Mouse (Mus musculus) limb, embryonic 11.5 days (tissue): ENCODE data around the gene Smc6. TPM values are rescaled to one million over a fixed set of nuclear protein-coding genes. Genes with fewer than 3 reads are reported as not detected.

ENCODE experiments used
- ATAC-seq: fragments of 200-750 bp; cut with Nextera tagmentation; 2 replicates; pipeline ENCODE4 v1.8.0; 2017; ENCODE audit warnings: low read depth; ENCODE audit not compliant: insufficient number of reproducible peaks, low FRiP score, low TSS enrichment
- DNase-seq: peaks from one replicate; pipeline ENCODE4 v3.0.0-alpha.2; 2015; ENCODE audit warnings: low spot score
- H3K27ac ChIP-seq: fragments of 300-500 bp; sonication (generic); replicated peaks from 2 replicates; pipeline ENCODE4 v1.5.1; 2014; ENCODE audit warnings: low read depth, mild to moderate bottlenecking, low read length
- H3K27me3 ChIP-seq: fragments of 300-500 bp; sonication (generic); 2 replicates; pipeline ENCODE4 v1.6.1; 2014; ENCODE audit warnings: mild to moderate bottlenecking, low read length, mixed read lengths; ENCODE audit not compliant: control insufficient read depth, insufficient read depth
- H3K36me3 ChIP-seq: fragments of 300-500 bp; sonication (generic); 2 replicates; pipeline ENCODE4 v1.6.1; 2014; ENCODE audit warnings: mild to moderate bottlenecking, low read length, moderate library complexity, mixed read lengths; ENCODE audit not compliant: control insufficient read depth, insufficient read depth
- H3K4me1 ChIP-seq: fragments of 300-500 bp; sonication (generic); 2 replicates; pipeline ENCODE4 v1.6.1; 2014; ENCODE audit warnings: low read length, mixed read lengths; ENCODE audit not compliant: control insufficient read depth, insufficient read depth
- H3K4me2 ChIP-seq: fragments of 300-500 bp; sonication (generic); 2 replicates; pipeline ENCODE4 v1.6.1; 2014; ENCODE audit warnings: low read depth, mild to moderate bottlenecking, moderate library complexity; ENCODE audit not compliant: severe bottlenecking
- H3K4me3 ChIP-seq: fragments of 300-500 bp; sonication (generic); 2 replicates; pipeline ENCODE4 v1.5.1; 2014; ENCODE audit warnings: low read depth, low read length
- H3K9ac ChIP-seq: fragments of 300-500 bp; sonication (generic); 2 replicates; pipeline ENCODE4 v1.6.1; 2014; ENCODE audit warnings: mild to moderate bottlenecking, low read length
- H3K9me3 ChIP-seq: fragments of 300-500 bp; sonication (generic); 2 replicates; pipeline ENCODE4 v1.6.1; 2016; ENCODE audit warnings: low read length; ENCODE audit not compliant: control insufficient read depth
- WGBS: fragments of 180-500 bp; shearing (Covaris S2); extraction: QIAGEN DNeasy Blood & Tissue Kit; methylation state at CpG from one replicate; pipeline ENCODE4 v1.1.7; 2014; 5-methylcytosine and 5-hydroxymethylcytosine counted together
- polyA plus RNA-seq: library from polyadenylated mRNA; unstranded; fragments of >200 nt; fragmentation: Nextera tagmentation; extraction: Ambion mirVana; gene quantifications from 2 replicates; pipeline ENCODE4 v1.2.1, GENCODE M21; 2014

Gene Smc6
- polyA plus RNA-seq, 1 experiment from 2014 or later = 138 TPM

GRCm38 (mm10) chr12:11226529-11227268 is 39.0 kb upstream of the Smc6 start:
- Histone ChIP-seq H3K9me3 (no peaks in the 10 kb centered on the region), H3K4me3 (no peak overlapping the region), H3K4me2 (no peak overlapping the region), H3K27ac (no peak overlapping the region), H3K36me3 (no peaks in the 10 kb centered on the region), H3K9ac (no peak overlapping the region), H3K27me3 (no peaks in the 10 kb centered on the region), H3K4me1 (peaks cover 2% of the 10 kb centered on the region; the same call in 1 of the 2 replicates)
- ATAC-seq (no peak), DNase-seq (no peak)
- WGBS = 63% methylated on average over 5 of the region's 5 CpGs

GRCm38 (mm10) chr12:11230267-11230666 is 35.4 kb upstream of the Smc6 start:
- DNase-seq (no peak), ATAC-seq (no peak)
- H3K27me3 ChIP-seq = no peaks in the 10 kb centered on the region
- no peaks in the 10 kb centered on the region for H3K4me1 ChIP-seq
- no peak overlapping the region for H3K4me2 ChIP-seq
- 87% methylated on average over 2 of the region's 2 CpGs for WGBS
- no peaks in the 10 kb centered on the region for H3K36me3 ChIP-seq
- H3K27ac ChIP-seq = no peak overlapping the region
- H3K4me3 ChIP-seq = no peak overlapping the region
- H3K9ac ChIP-seq = no peak overlapping the region
- H3K9me3 ChIP-seq = no peaks in the 10 kb centered on the region

DNA sequence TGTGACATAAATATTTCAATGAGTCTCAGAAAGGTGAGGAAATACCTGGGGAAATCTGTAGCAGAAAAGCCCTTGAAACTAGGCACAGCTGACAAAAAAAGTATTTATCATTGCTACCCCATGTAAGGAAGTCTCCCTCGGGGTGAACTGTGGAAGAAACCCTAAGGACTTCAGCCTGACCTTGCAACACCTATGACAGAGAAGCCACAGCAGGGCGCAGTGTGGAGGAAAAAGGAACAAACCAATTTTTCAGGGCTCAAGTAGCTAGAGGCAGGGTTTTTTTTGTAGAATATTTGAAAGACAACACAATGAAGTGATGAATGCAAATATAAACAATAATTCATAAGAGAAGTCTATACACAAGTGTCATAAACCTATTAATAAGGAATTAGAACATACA is 29.7 kb upstream of the Smc6 start:
- no peaks in the 10 kb centered on the region for H3K9me3 ChIP-seq
- H3K27ac ChIP-seq = no peak overlapping the region
- H3K4me2 ChIP-seq = no peak overlapping the region
- no peak for ATAC-seq
- H3K27me3 ChIP-seq = no peaks in the 10 kb centered on the region
- H3K4me3 ChIP-seq = no peak overlapping the region
- H3K36me3 ChIP-seq = no peaks in the 10 kb centered on the region
- no peak for DNase-seq
- H3K4me1 ChIP-seq = no peaks in the 10 kb centered on the region
- WGBS = 73% methylated on average over 2 of the region's 2 CpGs
- H3K9ac ChIP-seq = no peak overlapping the region

DNA sequence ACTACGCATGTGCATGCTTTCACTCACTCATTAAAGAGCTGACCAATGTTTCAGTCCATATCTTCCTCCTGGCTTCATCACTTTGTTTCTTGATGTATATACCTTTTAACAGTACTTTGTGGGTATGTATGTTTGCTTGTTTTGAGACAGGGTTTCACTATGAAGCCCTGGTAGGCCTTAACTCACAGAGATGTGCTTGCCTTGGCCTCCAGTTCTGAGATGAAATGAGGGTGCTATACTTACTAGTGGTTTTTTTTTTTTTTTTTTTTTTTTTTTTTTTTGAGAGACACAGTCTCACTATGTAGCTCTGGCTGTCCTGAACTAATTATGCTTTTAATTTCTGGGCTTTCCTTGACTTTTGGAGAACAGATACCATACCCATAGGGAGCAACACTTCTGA is 18.2 kb upstream of the Smc6 start:
- H3K9ac ChIP-seq = no peak overlapping the region
- WGBS = 94% methylated on average over 1 of the region's 1 CpGs
- DNase-seq = no peak
- no peak overlapping the region for H3K4me3 ChIP-seq
- H3K9me3 ChIP-seq = no peaks in the 10 kb centered on the region
- H3K36me3 ChIP-seq = no peaks in the 10 kb centered on the region; the same call in 1 of the 2 replicates
- ATAC-seq = no peak
- no peak overlapping the region for H3K4me2 ChIP-seq
- H3K27me3 ChIP-seq = no peaks in the 10 kb centered on the region
- H3K4me1 ChIP-seq = no peaks in the 10 kb centered on the region
- H3K27ac ChIP-seq = no peak overlapping the region

DNA sequence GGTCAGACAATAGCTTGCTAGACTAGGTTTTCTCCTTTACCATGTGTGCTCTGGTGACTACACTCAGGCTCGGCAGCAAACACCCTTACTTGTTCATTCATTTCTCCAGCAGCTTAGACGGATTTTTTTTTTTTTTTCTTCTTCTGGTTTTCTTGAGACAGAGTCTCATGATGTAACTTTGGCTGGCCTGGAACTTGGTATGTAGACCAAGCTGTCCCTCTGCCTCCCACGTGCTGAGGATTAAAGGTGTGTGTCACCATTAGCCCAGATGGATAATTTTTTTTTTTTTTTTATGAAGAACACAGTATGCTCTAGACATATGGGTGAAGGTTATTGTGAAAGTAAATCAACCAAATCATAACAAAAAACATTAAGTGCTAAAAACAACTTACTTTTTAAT is 15.4 kb upstream of the Smc6 start:
- no peaks in the 10 kb centered on the region for H3K4me1 ChIP-seq
- no peaks in the 10 kb centered on the region for H3K9me3 ChIP-seq
- WGBS = 81% methylated on average over 3 of the region's 3 CpGs
- H3K9ac ChIP-seq = no peak overlapping the region
- no peak overlapping the region for H3K4me2 ChIP-seq
- no peaks in the 10 kb centered on the region; the same call in 1 of the 2 replicates for H3K36me3 ChIP-seq
- ATAC-seq (no peak), DNase-seq (no peak)
- no peak overlapping the region for H3K4me3 ChIP-seq
- no peak overlapping the region for H3K27ac ChIP-seq
- H3K27me3 ChIP-seq = no peaks in the 10 kb centered on the region

GRCm38 (mm10) chr12:11264895-11265294 is 791 bp upstream of the Smc6 start:
- peak overlapping the region; percentile 93; the same call in 1 of the 2 replicates for H3K27ac ChIP-seq
- H3K4me2 ChIP-seq = peak overlapping the region; percentile 70
- H3K36me3 ChIP-seq = no peaks in the 10 kb centered on the region
- peak; percentile 31 for DNase-seq
- H3K27me3 ChIP-seq = no peaks in the 10 kb centered on the region
- WGBS = under 1% methylated on average over 13 of the region's 13 CpGs
- H3K9ac ChIP-seq = peak overlapping the region; percentile 93
- 0 out of 2 replicates have a peak, but pooled peaks cover 2% of the 10 kb centered on the region for H3K4me1 ChIP-seq
- ATAC-seq = no peak
- H3K9me3 ChIP-seq = no peaks in the 10 kb centered on the region
- peak overlapping the region; percentile 75 for H3K4me3 ChIP-seq

DNA sequence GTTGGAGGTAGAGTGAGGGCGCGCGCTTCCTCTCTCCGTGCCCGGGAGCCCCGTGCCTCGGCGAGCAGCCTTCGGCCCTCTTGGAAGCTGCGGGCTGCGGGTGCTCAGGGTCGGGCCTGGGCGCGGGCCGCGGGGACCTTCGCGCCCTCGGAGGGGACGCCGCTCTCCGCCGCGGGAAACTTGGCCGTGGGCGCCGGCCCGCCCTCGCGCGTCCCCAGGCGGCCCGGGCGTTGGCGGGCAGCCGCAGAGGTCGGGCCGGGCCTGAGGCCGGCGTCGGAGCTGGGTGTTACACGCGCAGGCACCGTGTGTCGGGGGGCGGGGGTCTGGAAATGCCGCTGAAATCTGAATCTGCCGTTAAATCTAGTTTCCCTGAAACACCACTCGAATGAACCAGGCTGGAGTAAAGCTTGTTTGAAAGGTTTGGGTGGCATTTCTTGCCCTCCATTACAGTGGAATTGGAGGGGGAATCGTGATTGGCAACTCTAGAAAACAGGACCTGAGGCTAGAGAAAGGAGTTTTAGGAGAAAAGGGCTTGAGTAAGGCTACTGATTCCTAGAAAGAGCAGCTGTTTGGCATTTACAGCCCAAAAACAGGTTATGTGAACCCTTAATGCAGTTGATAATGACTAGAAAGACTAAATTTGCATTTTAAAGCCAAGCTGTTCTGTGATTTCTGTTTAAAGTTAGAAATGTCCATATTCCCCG is 748 bp downstream of the Smc6 start:
- no peaks in the 10 kb centered on the region for H3K9me3 ChIP-seq
- ATAC-seq (peak; percentile 69), DNase-seq (peak; percentile 68)
- H3K36me3 ChIP-seq = no peaks in the 10 kb centered on the region
- H3K4me2 ChIP-seq = peak overlapping the region; percentile 70
- 0 out of 2 replicates have a peak, but pooled peaks cover 2% of the 10 kb centered on the region for H3K4me1 ChIP-seq
- H3K4me3 ChIP-seq = peak overlapping the region; percentile 75
- no peaks in the 10 kb centered on the region for H3K27me3 ChIP-seq
- peak overlapping the region; percentile 93 for H3K27ac ChIP-seq
- H3K9ac ChIP-seq = peak overlapping the region; percentile 93
- under 1% methylated on average over 50 of the region's 51 CpGs for WGBS

GRCm38 (mm10) chr12:11267030-11267429 is 1.3 kb downstream of the Smc6 start:
- DNase-seq = peak; percentile 37
- 1% methylated on average over 4 of the region's 4 CpGs for whole genome bisulfite sequencing
- ATAC-seq = no peak

More at GRCm38 (mm10) chr12:11267030-11267429, 1.3 kb downstream of the Smc6 start:
- Histone ChIP-seq H3K9ac (peak overlapping the region; percentile 93), H3K36me3 (no peaks in the 10 kb centered on the region), H3K4me2 (peak overlapping the region; percentile 70), H3K4me1 (0 out of 2 replicates have a peak, but pooled peaks cover 2% of the 10 kb centered on the region), H3K27ac (no peak overlapping the region), H3K4me3 (peak overlapping the region; percentile 75), H3K27me3 (no peaks in the 10 kb centered on the region), H3K9me3 (no peaks in the 10 kb centered on the region)
